Mouse (Mus musculus): ENCODE measurements around the gene Ndufv1.

GRCm38 (mm10) chr19:4013066-4013465, 460 bp upstream of the Ndufv1 start:
- TF ChIP-seq CTCF (IDR thresholded peaks at IDR 0.05; ENCODE audit: low read depth), result no peak
- TF ChIP-seq EP300 (optimal IDR thresholded peaks at IDR 0.05), result no peak
